Mouse (Mus musculus) layer of hippocampus, postnatal 36 days (tissue): ENCODE results near the gene Slxl1. TPM values are rescaled to one million over a fixed set of nuclear protein-coding genes. Genes with fewer than 3 reads are reported as not detected.
"Not testable (repeated sequence)": the region's sequence is repeated elsewhere in the genome, so short reads cannot be mapped to it uniquely, and the experiment has no call there.

Source experiments
- DNase-seq, 2 experiments: peaks; one replicate each; pipeline ENCODE4 v3.0.0; 2022
- total RNA-seq, 2 experiments: library from RNA; stranded (reverse); gene quantifications; 2 replicates each; pipeline ENCODE4 v1.2.3; 2021

The Slxl1 gene
- total RNA-seq, result not detected

DNA sequence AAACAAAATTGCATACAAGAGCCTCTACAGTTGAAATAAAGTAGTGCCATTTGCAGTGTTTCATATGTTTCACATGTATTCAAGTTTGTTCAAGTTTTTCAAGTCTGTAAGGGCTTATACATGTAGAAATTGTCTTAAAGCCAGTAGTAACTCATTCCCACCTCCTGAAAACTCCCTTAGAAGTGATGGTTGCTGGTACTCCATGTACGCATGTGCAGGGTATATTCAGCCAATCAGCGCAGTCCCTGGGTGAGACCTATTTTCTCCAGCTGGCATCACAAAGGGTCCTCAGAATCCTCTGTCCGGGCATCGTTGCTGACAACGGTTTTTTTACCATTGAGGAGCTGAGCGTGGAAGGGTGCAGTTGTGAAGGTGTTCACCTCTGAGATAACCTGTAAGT is at the start of gene Slxl1:
Slxl1 (plus strand) TSS at position 301 of the 400 bp plus-strand sequence.
- not testable (repeated sequence) for DNase-seq
